Mouse (Mus musculus): Measurements from ENCODE around the gene Itfg1. TPM values are rescaled to one million over a fixed set of nuclear protein-coding genes. Genes with fewer than 3 reads are reported as not detected.
"Not testable (repeated sequence)": the region's sequence is repeated elsewhere in the genome, so short reads cannot be mapped to it uniquely, and the experiment has no call there.

Gene Itfg1
- polyA plus RNA-seq, 2 experiments, result 8.9 to 24.2 TPM

DNA sequence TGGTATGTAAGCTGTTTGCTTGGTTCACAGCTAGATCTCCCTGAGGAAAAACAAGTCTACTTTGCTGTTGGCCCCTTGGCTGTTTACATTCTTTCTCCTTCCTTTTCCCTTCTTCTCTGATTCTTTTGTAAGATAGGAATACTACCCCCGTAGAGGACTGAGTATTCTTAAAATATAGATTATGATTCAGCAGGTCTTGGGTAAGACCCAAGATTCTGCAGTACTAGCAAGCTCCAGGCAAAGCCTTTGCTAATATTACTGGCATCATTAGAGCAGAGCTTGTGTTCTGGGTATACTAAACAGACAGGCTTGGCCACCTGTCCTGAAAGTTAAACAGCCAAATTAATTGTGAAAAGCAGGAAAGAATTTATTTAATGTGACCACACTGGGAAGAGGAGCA lies 21.7 kb upstream of the Itfg1 start:
- Histone ChIP-seq H3K27ac (no peak overlapping the region), H3K4me2 (ENCODE audit: low read depth) (no peak overlapping the region), H3K36me3 (replicated peaks; ENCODE audit: control insufficient read depth, insufficient read depth, low read depth) (no peaks in the 10 kb centered on the region), H3K9me3 (ENCODE audit: control insufficient read depth, low read length) (no peaks in the 10 kb centered on the region), H3K4me1 (replicated peaks; ENCODE audit: control insufficient read depth in 2 of 2, insufficient read depth in 2 of 2, low read length in 1 of 2) (0 out of 4 replicates have a peak, but pooled peaks cover 0 to under 1% of the 10 kb centered on the region in 2 experiments), H3K4me3 (ENCODE audit: insufficient read depth in 1 of 2, low read depth in 2 of 2, low read length in 2 of 2) (no peak overlapping the region), H3K9ac (replicated peaks) (no peak overlapping the region), H3K27me3 (ENCODE audit: control insufficient read depth, insufficient read depth, low read length) (no peaks in the 10 kb centered on the region)
- ATAC-seq (ENCODE audit: insufficient read depth), result no peak
- no peak for DNase-seq (ENCODE audit: low read depth in 3 of 3, low spot score in 3 of 3)
- TF ChIP-seq CTCF (IDR thresholded peaks at IDR 0.05; ENCODE audit: low read depth) (no peak), EP300 (IDR thresholded peaks at IDR 0.05; ENCODE audit: low read depth) (no peak)
- 24% methylated on average over 1 of the region's 1 CpGs for WGBS (ENCODE audit: insufficient replicate concordance)

DNA sequence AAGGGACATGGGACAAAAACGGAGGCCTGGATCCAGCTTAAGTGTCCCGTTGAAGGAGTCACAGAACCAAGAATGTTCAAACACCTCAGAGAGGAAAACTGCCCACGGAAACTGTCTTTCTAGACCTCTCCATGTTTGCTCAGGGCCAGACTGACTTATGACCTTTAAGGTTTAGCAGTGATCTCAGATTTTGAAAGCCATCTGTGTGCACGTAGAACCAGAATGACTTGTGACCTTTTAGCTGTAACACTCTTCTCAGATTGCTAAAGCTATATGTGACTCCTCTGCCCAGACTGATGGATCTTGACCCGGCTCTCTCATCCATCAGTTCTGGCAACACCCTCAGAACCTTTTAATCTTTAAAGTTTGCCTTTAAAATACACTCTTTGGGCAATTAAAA lies 19.9 kb upstream of the Itfg1 start:
- Histone ChIP-seq H3K4me1 (replicated peaks; ENCODE audit: control insufficient read depth in 2 of 2, insufficient read depth in 2 of 2, low read length in 1 of 2) (0 out of 4 replicates have a peak, but pooled peaks cover 0 to 2% of the 10 kb centered on the region in 2 experiments), H3K27me3 (ENCODE audit: control insufficient read depth, insufficient read depth, low read length) (no peaks in the 10 kb centered on the region), H3K36me3 (replicated peaks; ENCODE audit: control insufficient read depth, insufficient read depth, low read depth) (no peaks in the 10 kb centered on the region), H3K4me3 (ENCODE audit: insufficient read depth in 1 of 2, low read depth in 2 of 2, low read length in 2 of 2) (no peak overlapping the region), H3K27ac (no peak overlapping the region), H3K4me2 (ENCODE audit: low read depth) (no peak overlapping the region), H3K9ac (replicated peaks) (no peak overlapping the region), H3K9me3 (ENCODE audit: control insufficient read depth, low read length) (no peaks in the 10 kb centered on the region)
- TF ChIP-seq CTCF (IDR thresholded peaks at IDR 0.05; ENCODE audit: low read depth), result no peak
- TF ChIP-seq EP300 (IDR thresholded peaks at IDR 0.05; ENCODE audit: low read depth), result no peak
- ATAC-seq (ENCODE audit: insufficient read depth), result no peak
- WGBS (ENCODE audit: insufficient replicate concordance), result 75% methylated on average over 5 of the region's 5 CpGs
- no peak for DNase-seq (ENCODE audit: low read depth in 3 of 3, low spot score in 3 of 3)

DNA sequence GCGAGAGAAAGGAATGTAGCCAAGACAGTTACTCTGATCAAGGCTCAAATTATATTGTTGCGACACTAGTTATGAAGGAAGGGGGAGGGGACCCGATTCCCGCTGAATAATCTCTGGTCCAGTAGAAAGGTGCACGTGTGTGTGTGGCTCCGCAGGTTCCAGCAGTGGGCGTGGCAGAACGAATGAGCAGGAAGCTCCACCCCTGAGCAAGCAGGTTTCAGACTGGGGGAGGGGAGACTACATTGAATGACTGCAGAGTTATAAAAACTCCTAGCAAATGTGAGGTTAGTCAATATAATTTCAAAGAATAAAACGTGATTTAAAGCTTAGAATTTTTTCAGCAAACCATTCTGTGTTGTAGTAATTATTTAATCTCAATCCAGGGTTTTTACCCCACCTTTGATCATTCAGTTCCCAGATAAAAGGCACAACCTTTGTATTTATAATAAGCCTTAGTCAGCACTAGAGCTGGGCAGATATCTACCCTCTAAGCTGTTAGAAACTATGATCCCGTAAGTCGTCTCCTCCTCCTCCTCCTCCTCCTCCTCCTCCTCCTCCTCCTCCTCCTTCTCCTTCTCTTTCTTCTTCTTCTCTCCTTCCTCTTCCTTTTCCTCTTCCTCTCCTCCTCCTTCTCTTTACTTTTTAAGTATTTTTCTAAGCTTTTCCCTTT lies 16.6 kb upstream of the Itfg1 start:
- not testable (repeated sequence) for DNase-seq (ENCODE audit: low read depth in 3 of 3, low spot score in 3 of 3); H3K27me3 ChIP-seq (ENCODE audit: control insufficient read depth, insufficient read depth, low read length); H3K9me3 ChIP-seq (ENCODE audit: control insufficient read depth, low read length); H3K4me3 ChIP-seq (ENCODE audit: insufficient read depth in 1 of 2, low read depth in 2 of 2, low read length in 2 of 2); H3K4me1 ChIP-seq (replicated peaks; ENCODE audit: control insufficient read depth in 2 of 2, insufficient read depth in 2 of 2, low read length in 1 of 2); H3K9ac ChIP-seq (replicated peaks); H3K4me2 ChIP-seq (ENCODE audit: low read depth); H3K27ac ChIP-seq; H3K36me3 ChIP-seq (replicated peaks; ENCODE audit: control insufficient read depth, insufficient read depth, low read depth); ATAC-seq (ENCODE audit: insufficient read depth)
- WGBS (ENCODE audit: insufficient replicate concordance), result 31% methylated on average over 11 of the region's 11 CpGs

DNA sequence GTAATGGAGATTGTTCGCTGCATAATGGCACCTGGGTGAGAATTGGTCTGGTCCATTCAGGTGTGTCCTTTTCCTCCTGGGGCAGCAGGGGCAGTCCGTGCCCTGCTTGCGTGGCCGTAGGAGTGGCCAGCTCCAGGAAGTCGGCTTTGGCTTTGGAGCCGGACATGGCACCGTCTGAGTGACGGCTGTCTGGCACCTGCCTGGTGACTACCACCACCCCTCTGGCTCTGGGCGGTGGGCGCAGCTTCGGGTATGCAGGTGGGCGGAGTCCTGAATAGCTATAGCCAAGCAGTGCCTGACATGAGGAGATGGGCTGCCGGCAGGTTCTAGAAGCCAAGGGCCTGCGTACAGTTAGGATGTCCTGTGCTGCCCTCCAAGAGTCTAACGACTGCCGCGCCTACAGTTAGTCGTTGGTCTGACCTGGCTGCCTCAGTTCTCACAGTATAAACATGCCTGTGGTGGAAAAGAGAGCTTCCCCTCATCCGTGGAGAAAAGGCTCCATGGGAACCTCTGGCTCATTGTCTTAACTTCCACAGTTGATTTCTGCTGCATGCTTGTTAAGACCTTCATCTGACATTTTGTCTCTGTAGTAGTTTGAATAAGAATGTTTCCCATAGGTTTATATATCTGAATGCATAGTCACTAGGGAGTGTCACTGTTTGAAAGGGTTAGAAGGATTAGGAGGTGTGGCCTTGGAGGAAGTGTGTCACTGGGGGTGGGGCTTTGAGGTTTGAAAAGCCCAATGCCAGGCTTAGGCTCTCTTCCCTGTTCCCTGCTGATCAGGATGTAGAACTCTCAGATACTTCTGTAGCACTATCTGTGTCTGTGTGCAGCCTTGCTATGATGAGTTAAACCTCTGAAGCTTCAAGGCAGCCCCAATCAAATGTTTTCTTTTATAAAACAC lies 13.8 kb upstream of the Itfg1 start:
- Histone ChIP-seq H3K36me3 (replicated peaks; ENCODE audit: control insufficient read depth, insufficient read depth, low read depth) (no peaks in the 10 kb centered on the region), H3K27ac (no peak overlapping the region), H3K9me3 (ENCODE audit: control insufficient read depth, low read length) (no peaks in the 10 kb centered on the region), H3K4me2 (ENCODE audit: low read depth) (no peak overlapping the region), H3K4me1 (replicated peaks; ENCODE audit: control insufficient read depth in 2 of 2, insufficient read depth in 2 of 2, low read length in 1 of 2) (0 out of 4 replicates have a peak, but pooled peaks cover 0 to 2% of the 10 kb centered on the region in 2 experiments), H3K4me3 (ENCODE audit: insufficient read depth in 1 of 2, low read depth in 2 of 2, low read length in 2 of 2) (no peak overlapping the region), H3K27me3 (ENCODE audit: control insufficient read depth, insufficient read depth, low read length) (no peaks in the 10 kb centered on the region), H3K9ac (replicated peaks) (no peak overlapping the region)
- 85% methylated on average over 19 of the region's 19 CpGs for WGBS (ENCODE audit: insufficient replicate concordance)
- ATAC-seq (ENCODE audit: insufficient read depth) (peak; percentile 57; the same call in 1 of the 2 replicates), DNase-seq (ENCODE audit: low read depth in 3 of 3, low spot score in 3 of 3) (no peak)
- TF ChIP-seq EP300 (IDR thresholded peaks at IDR 0.05; ENCODE audit: low read depth), result no peak
- TF ChIP-seq CTCF (IDR thresholded peaks at IDR 0.05; ENCODE audit: low read depth), result no peak

DNA sequence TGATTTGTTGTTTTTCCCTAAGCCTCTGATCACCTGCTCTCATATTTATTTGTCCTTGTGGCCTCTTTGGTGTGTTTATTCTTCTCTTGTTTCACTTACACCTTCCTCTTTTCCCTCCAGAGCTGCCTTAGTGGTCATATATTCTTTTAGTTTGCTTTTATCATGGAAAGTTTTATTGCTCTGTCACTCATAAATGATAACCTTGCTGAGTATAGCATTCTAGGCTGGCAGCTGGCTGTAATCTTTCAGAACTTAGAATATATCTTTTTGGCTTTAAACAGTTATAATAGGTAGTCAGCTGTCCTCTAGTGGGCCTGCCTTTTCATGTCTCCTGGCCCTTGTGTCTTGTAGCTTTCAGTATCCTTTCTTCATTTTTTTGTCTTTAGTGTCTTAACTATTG lies 5.2 kb upstream of the Itfg1 start:
- Histone ChIP-seq H3K27ac (no peak overlapping the region), H3K9ac (replicated peaks) (no peak overlapping the region), H3K36me3 (replicated peaks; ENCODE audit: control insufficient read depth, insufficient read depth, low read depth) (no peaks in the 10 kb centered on the region), H3K4me2 (ENCODE audit: low read depth) (no peak overlapping the region), H3K4me3 (ENCODE audit: insufficient read depth in 1 of 2, low read depth in 2 of 2, low read length in 2 of 2) (no peak overlapping the region), H3K4me1 (replicated peaks; ENCODE audit: control insufficient read depth in 2 of 2, insufficient read depth in 2 of 2, low read length in 1 of 2) (peaks cover 0 to 4% of the 10 kb centered on the region in 2 experiments; a peak in 2 of 4 replicates), H3K9me3 (ENCODE audit: control insufficient read depth, low read length) (no peaks in the 10 kb centered on the region), H3K27me3 (ENCODE audit: control insufficient read depth, insufficient read depth, low read length) (no peaks in the 10 kb centered on the region)
- DNase-seq (ENCODE audit: low read depth in 3 of 3, low spot score in 3 of 3), result no peak
- ATAC-seq (ENCODE audit: insufficient read depth), result no peak
- TF ChIP-seq EP300 (IDR thresholded peaks at IDR 0.05; ENCODE audit: low read depth), result no peak
- TF ChIP-seq CTCF (IDR thresholded peaks at IDR 0.05; ENCODE audit: low read depth), result no peak

All from liver, embryonic 14.5 days (tissue).